Mouse (Mus musculus) cerebellum, postnatal 10 days (tissue): ENCODE measurements around the gene Zbtb20.

ENCODE experiments used
- DNase-seq, 2 experiments: peaks; one replicate each; pipeline ENCODE4 v3.0.0; 2021; ENCODE audit warnings: mixed read lengths in 2 of 2

Gene Zbtb20

DNA sequence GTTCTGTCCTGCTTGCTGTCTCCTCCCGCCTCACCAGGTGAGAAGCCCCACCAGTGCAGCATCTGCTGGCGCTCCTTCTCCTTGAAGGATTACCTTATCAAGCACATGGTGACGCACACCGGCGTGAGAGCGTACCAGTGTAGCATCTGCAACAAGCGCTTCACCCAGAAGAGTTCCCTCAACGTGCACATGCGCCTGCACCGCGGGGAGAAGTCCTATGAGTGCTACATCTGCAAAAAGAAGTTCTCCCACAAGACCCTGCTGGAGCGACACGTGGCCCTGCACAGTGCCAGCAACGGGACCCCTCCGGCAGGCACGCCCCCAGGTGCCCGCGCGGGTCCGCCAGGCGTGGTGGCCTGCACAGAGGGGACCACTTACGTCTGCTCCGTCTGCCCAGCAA lies 742.6 kb downstream of the Zbtb20 start:
- no peak for DNase-seq

DNA sequence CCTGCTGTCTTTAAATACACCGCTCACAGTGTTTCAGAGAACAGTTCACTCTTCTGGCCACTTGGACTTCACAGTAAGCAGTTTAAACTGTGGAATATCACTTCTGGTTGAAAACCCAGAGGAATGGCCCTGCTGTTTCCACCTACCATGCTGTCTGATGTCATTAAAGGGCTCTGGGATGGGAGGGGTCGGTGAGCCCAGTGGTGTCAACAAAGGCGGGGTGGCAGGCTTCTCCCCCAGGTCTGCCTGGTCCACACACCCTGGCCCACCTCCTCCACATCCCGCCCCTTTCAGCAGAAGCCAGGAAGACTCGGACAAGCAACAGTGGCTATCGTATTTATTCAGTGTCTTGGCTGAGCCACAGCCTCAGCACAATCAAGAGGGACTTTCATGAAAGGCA lies 743.6 kb downstream of the Zbtb20 start:
- DNase-seq = no peak

DNA sequence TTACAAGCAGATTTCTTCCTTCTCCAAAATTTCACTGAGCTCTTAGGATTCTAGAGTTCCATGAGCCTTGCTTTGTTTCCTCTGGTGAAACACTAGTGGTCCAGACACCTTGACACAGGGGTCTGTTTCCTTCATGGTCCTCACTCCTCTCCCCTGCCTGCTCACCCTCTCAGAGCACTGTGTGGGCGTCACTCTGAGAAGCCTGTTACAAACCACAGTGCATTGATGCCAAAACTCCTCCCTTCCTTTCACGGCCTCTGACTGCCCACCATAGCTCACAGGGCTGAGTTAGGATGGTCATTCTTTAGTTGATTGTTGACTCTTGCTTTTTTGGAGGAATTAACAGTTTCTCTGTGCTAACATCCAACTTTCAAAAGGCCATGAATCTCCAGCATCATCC lies 744.7 kb downstream of the Zbtb20 start:
- no peak for DNase-seq

DNA sequence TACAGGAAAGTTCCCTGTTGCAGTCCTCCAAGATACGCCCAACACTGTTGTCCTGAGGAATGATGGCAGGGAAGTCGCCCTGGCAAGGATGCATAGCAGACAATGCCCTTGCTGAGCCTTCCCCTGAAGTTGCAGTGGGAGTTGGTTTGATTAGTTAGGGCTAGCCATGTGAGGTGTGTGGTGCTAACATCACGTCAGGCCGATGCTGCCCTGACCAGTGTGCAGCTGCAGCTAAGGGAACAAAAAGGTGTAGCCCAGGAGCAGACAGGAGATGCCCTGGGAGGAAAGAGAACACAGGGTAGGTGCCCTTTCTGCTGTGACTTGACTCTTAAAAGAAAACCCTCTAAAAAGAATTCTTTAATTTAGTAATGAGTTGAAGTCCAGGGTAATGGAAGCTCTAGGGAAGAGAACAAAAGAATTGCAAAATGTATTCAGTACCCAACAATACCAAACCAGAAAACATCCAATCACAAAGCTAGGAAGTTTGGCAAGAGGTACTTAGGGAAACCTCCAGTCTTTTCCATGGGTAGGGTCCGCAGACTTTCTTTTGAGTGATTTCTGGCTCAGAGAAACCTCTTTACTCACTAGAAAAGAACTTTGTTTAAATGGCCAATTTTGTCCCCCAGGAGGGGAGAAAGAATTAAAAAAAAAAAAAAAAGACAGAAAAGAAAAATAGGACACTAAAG lies 747.8 kb downstream of the Zbtb20 start:
- no peak for DNase-seq

DNA sequence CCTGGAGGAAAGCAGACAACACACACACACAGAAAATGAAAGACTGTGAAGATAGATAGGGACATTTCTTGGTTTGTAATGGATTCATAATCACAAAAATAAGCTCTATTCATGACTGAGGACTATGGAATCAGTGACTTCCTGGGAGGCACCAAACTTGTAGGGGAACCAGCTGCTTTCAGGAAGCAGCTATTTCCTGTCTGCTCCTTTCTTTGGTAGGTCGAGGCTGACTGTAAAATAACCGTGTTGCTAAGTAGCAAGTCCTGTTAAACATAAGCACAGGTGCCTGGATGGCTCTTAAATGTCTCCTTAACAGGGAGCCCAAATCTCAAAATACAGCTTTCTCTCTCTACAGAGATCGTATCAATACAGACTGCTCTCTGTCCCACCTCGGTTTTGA lies 749.2 kb downstream of the Zbtb20 start:
- no peak for DNase-seq

DNA sequence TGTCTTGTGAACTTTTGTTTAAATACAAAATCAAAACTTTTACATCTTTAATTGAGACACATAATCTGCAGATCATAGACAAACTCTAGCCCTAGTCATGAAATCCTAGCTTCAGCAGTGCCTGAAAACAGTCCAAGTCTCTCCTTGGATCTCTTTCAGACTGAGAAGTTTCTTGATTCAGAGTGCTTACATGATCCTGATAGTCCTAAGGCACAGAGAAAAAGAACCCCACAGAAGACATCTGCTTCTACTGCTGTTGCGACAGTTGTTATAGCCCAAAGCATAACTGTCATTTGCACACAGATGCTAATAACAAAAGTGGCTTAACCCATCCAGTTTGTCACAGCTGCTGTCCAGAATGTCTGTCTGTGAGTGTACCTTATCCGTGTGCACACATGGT lies 749.6 kb downstream of the Zbtb20 start:
- no peak for DNase-seq

DNA sequence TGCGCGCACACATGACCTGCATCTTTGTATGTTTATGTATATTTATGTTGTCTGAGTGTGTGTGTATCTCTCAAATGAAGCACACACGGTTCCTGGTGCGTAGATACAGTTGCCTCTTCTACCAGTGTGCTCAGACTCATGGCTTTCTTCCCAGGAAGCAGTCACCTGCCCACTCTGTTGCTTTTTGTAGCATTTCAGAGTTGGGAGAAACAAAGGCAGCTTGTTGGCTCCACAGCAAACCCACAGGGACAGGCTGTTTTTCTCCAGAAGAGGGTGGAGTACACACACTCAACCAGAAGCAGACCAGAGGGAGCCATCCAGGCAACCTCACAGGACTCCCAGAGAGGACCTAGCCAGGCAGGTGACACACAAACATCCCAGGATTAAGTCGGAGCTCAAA lies 750.3 kb downstream of the Zbtb20 start:
- DNase-seq = no peak

DNA sequence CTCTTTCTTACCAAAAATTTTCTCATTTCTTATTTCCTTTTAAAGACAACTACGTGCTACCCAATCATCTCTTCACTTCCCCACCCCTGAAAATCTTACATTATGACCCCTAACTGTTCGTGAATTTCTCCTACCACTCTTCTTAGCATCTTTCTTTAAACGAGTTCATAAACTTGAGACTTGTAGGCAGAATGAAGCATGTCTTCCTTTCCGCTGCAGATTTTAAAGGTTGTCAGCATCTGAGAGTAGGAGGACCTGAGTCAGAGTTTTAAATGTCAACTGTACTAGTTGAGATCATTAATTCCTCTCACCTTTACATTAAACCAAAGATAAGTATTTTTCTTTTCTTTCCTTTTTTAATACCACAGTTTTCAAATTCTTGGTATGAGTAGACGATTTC lies 753.0 kb downstream of the Zbtb20 start:
- DNase-seq = no peak

DNA sequence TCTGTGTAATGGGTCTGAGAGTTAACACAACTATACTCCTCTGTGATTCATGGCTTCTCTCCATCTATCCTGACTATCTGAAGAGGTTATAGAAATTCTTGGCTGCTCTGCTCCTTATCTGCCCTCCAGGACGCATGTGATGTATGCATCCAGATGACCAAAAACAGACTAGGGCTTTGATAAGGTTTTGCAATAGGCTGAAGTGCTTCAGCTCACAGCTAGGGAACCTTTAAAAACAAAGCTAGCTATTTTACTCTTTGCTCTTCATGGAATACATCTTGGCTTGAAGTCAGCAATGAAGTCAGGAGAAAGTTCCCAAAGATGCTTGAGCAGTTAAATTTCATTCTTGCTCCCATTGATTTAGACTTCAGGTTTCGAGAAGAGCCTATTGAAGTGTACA lies 756.1 kb downstream of the Zbtb20 start:
- DNase-seq = no peak

DNA sequence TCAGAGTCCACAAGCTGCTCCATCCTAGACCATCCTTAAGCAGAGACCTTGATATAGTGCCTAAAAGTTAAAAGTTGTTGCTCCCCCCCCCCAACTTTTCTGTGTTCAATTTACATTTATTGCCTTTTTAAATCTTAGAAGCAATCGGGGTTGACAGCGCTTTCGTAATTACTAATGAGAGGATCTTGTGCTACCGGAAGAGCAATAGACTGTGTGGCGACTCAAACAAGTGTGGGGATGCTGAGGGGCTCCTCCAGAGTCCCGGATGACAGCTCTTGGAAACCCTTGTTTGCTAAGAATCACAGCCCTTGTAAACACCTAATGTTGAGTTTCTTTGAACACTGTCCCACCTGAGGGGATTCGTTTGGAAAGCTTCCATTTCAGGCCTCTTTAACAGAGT lies 758.4 kb downstream of the Zbtb20 start:
- DNase-seq = no peak

DNA sequence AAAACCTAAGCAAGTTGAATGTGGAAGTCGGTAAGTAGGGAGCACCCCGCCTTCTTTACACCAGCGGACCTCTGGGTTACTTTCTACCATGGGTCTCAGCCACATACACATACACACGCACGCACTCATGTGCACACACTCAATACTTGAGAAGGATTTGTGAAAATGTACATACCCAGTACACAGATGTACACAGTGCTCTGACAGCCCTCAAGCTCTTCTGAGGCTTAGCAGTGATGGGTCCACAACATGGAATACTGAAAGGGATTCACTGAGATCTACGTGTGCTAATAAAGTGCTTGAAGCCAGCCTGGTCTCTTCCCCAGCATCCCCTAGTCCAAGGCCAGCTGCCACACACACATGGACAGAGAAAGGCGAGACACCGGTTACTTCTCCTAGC lies 761.6 kb downstream of the Zbtb20 start:
- DNase-seq = peak in 1 of 2 experiments; percentile 27

DNA sequence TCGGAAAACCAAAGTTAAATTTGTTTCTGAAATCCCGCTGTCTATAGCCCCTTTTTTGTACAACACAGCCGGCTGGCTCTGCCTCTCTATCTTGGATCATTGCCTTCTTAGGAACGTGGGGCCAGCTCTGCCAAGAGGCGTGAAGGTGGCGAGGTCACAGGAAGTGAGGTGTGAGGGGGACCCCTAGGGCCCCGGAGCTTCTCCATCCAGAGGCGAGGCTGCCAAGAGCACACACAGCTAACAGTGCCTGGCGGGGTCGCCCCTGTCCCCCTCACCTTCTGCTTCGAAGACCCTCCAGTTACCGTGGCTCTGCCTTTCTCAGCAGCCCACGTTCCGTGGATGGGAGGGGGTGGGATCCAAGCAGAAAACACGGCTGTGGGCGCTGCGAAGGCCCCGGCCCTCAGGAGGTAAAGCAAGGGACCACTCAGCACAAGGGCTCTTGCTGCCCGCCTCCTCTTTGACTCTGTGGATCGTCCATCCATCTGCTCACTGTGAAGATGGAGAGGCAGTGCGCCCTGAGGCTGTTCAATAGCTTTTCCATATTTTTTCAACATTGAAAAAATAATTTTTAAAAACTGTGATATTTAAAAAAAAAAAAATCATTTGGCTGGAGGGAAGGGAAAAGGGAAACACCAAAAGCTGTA lies 762.8 kb downstream of the Zbtb20 start:
- peak; percentile 72 to 75 for DNase-seq

DNA sequence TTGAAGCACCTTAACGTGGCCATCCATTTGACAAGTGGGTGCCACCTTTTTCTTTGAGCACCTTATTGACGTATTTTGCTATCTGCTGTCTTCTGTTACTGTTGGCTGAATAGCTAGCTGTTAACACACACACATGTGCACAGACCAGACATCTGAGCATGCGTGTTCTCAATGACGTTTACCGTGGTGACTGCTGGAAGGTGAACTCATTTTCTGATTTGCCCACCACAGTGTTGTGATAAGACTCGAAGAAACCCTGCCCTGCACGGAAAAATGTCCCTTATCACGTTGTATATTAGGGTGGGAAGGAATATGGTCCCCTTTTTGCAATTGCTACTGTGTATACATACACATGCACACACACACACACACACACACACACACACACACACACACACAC lies 765.5 kb downstream of the Zbtb20 start:
- no peak for DNase-seq

DNA sequence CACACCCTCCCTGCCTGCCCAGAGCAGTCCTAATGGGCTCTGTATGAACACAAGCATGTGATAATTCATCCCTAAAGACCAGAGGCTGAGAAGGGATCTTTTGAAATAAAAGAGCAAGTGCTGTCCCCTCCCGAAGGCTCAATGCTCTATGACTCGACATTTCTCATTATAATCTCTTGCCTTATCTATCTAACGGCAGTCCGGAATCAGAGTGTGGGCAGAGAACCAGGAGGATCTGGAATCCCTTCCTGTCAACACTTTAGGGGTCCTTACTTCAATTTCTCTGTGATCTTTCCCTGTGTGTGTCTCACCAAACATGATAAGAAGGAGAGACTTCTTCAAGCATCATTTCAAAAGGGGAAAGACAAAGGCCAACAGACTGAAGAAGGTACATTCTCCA lies 770.2 kb downstream of the Zbtb20 start:
- DNase-seq = no peak

DNA sequence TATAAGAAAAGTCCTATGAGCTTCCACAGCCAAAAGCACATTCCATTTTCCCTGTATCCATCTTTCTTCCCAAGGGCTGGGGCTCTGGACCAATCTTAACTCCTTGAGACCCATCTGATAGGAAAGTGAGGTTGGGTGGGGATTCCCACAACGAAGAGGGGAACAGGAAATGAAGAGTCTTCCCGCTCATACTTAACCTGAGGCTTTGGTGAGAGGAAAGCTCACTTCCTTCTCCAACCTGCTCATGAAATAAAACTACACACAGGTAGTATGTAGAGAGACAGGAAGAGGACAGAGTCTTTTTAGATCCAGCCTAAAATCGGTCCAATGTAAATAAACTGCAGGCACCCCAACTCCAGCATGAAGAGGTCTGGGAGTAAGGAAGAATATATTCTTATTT lies 771.3 kb downstream of the Zbtb20 start:
- no peak for DNase-seq

DNA sequence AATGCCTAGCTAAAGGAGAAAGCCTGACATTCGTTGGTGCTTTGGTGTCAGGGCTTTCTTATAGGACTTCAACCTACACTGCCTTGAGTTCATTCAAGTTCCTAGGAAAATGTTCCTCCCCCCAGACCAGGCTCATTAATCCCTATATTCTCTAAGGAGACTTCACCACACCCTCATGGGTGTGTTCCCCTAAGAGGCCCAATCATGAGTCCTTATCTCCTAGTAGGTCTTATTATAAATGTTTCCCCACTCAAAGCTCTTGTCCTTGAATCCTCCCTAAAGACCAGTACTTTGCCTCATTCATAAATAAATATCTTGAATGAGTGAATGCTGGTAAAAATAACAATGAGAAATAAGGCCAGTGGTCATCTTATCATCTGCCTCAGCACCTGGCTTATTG lies 772.0 kb downstream of the Zbtb20 start:
- DNase-seq = no peak

DNA sequence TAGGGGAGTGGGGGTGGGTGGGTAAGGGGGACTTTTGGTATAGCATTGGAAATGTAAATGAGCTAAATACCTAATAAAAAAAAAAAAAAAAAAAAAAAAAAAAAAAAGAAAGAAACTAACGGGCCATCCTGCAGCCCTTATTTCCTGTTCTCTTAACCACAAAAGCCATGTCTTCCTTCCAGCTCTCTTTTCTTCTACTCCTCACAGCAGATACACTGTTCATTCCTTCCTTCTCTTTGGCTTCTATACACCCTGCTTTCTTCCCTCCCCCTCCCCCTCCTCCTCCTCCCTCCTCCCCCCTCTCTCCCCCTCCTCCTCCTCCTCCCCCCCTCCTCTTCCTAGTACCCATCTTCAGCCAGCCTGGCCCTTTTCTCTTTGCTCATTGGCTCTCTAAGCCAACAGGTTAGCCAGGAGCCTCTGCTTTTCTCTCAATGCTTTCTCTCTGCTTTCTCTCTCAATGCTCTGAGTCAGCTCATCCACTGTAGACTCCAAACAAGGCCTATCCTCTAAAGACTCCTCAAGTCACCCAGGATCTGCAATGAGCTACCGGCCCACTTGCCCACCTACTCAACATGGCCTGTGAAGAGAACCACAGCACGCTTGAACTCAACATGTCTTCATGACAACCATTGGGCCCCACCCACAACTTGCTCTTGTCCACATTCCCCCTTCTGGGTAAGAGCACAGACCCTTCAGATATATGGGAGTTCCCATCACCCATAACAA lies 774.8 kb downstream of the Zbtb20 start:
- no peak for DNase-seq

DNA sequence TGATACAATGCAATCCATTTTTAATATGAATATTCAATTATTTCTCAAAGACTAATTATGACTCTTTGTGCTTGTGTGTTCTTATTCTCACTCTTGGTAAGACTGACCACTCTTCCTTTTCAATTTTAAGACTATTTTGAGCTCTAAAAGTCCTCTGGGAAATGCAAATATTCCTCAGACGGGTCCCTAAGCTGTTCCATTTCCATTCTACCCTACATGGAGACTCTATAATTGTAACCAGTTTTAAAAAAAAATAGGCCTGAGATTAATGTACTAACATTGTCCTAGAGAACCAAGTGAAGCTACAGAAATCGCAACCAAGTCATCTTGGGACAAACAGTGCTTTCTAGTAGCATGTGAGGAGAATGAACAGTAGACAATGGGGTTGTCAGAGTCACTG lies 777.6 kb downstream of the Zbtb20 start:
- DNase-seq = no peak

DNA sequence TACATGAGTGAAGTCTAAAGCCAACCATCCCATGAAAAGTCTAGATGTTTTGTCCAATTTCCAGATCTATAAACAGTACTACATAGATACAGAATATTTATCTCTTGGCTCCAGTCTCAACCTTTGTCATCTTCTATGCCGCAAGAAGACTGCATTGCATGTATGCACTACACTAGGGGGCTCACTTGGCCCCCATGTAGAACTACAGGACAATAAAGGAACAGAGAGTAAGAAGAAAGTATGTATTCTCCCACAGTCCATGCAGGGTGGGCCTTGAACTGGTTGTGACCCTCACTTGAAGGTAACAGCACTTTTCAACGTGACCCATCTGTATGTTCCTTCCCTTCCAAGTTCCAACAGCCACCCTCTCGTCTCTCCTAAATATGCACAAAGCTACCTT lies 778.6 kb downstream of the Zbtb20 start:
- no peak for DNase-seq

DNA sequence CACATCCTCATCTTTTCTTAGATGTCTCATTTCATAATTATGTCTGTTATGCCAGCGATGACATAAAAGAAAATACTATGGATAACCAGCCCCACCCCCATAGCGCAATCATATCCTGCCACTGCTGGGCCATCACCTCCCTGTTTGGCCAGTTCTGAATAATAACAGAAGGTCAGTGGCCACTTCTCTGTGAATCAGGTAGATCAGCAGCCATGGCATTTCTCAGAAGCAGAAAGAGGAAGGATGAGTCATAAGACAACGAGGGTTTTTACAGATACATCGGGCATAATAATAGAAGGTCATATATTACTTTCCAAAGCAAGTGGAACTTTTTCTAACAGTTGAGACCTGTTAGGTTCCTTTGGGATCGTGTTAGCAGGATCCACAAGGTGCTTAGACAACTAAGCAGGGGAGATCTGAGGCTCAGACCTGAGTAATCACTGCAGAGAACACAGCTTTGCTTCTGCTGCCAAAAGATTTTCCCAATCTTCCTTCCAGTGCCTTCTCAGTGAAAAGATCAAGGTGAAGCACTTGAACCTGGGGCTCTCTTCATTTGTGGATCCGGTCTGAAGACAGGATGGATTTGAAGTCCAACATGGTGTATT lies 779.6 kb downstream of the Zbtb20 start:
- DNase-seq = no peak

DNA sequence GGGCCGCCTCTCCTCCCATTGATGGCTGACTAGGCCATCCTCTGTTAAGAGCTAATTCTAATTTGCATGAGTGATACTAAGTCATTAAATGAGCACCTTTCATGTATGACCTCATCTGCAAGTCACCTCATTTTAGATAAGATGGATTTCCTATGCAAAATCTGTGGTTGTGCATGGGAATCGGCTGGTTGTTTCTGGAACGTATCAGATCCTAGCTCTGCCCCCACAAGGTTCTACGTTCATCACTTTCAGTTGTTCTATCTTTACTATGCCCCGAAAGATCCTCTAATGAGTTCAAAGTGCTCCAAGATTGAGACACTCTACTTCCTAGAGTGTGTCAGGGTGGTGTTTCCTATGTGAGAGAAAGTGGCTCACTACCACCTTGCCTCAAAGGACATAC lies 785.9 kb downstream of the Zbtb20 start:
- DNase-seq = no peak

DNA sequence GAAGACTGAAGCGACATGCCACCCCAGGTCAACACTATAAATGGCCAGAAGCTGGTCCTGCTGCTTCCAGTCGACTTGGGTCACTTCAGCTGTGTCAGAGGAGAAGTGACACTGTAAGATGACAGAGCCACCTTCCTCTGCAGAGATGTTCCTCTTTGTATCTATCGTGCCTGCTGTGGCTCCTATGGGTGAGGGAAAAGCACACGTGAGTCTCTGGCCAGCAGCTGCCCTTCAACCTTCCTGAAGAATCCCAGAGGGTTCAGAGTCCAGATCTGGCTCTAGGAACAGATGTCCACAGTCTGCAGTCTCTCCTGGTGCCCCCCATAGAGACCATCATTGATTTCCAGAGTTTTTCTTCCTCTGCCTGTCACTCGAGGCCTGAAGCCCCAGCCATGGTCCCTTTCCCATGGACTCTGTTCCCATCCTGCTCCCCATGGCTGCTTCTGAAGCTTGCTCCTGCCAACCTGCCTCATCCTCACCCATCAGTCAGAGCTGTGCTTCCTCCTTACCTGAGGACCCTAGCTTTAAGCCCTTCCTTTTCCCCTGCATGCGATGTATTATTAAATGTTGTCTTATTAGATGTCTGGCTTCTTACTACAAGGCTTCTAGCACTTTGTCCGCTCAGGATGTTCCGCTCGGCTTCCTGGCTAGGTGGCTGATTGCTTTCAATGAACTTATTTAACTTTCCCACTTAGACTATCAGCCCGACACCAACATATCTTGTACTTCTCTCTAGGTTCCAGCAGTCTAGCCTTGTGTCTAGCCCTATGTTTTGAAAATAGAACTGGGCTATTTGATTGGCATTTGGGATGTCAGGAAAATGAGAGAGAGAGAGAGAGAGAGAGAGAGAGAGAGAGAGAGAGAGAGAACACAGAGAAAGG lies 786.7 kb downstream of the Zbtb20 start:
- no peak for DNase-seq
